Mouse (Mus musculus): Measurements from ENCODE around the gene Lipt1. TPM values are rescaled to one million over a fixed set of nuclear protein-coding genes. Genes with fewer than 3 reads are reported as not detected.

The Lipt1 gene
- polyA plus RNA-seq, 1 experiment from 2014 or later = 7.8 TPM

DNA sequence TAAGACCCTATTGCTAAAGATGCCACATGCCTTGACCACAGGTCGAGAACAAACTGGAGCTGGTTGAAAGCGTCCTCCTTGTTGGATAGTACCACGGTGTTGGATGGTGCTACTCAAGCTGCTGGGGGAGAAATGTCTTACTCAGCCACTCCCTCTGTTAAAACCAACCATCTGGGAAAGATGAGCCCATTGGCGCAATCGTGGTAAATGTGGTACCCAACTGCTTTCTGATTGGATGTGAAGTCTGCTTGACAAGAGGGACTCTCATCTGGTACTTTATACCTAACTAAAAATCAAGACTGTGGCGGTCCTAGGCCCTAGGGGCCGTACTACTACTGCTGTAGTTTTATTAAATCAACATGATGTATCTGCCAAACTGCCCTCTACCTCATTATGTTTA, 17.7 kb downstream of the Lipt1 start:
- peaks cover 3% of the 10 kb centered on the region for H3K4me1 ChIP-seq (ENCODE audit: control insufficient read depth, insufficient read depth, low read length)
- DNase-seq (ENCODE audit: low spot score) = no peak
- H3K27me3 ChIP-seq (ENCODE audit: control insufficient read depth, insufficient read depth, low read length) = no peaks in the 10 kb centered on the region
- no peaks in the 10 kb centered on the region for H3K36me3 ChIP-seq (ENCODE audit: control insufficient read depth, insufficient read depth, low read length)
- ATAC-seq (ENCODE audit: insufficient read depth, low FRiP score, low TSS enrichment) = no peak
- H3K9me3 ChIP-seq (ENCODE audit: control insufficient read depth, low read length) = no peaks in the 10 kb centered on the region
- no peak overlapping the region for H3K27ac ChIP-seq (ENCODE audit: low read depth, low read length)
- no peak overlapping the region for H3K9ac ChIP-seq (ENCODE audit: low read length)
- WGBS = 79% methylated on average over 7 of the region's 7 CpGs
- H3K4me2 ChIP-seq (ENCODE audit: low read depth) = peak overlapping the region; percentile 61
- H3K4me3 ChIP-seq (ENCODE audit: low read depth, low read length) = peak overlapping the region; percentile 52

DNA sequence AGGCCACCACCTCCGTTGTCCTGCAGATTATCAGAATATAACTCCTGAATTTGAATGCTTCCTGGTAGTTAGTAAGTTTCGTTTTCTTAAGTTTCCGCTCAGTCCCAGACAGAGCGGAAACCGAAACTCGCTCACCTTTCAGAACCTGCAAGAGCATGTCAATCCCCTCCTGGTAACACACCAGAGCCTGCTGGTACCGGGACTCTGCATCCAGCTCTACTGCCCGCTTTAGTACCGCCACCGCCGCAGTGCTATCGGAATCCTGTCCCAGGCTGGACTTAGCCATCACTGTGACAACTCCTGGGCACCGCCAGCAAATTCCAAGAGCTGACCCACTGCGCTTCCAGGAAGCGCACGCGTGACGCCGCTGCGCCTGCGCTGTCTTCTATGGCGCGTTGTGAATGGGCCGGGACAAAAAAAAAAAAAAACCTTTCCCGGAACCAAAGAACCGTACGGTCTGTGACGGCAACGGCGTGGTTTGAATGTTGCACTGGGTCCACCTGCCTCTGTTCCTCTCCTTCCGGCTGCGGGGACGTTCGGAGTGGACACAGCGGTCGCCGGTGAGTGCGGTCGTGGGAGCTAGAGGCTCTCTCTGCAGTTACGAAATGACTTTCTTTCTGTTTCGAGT, 18.6 kb downstream of the Lipt1 start, which contains the start of the genes Mitd1 and Mrpl30:
Gene Mitd1, minus strand, starts transcription at position 387 of the 628 bp plus-strand sequence.
Gene Mrpl30, plus strand, starts transcription at position 453 of the 628 bp plus-strand sequence.
- Histone ChIP-seq H3K4me3 (ENCODE audit: low read depth, low read length) (peak within 1 kb of the TSS; percentile 52), H3K4me2 (ENCODE audit: low read depth) (peak within 1 kb of the TSS; percentile 71), H3K27me3 (ENCODE audit: control insufficient read depth, insufficient read depth, low read length) (no peaks in the 10 kb centered on the region), H3K27ac (ENCODE audit: low read depth, low read length) (no peak within 1 kb of the TSS), H3K4me1 (ENCODE audit: control insufficient read depth, insufficient read depth, low read length) (peaks cover 3% of the 10 kb centered on the region), H3K9me3 (ENCODE audit: control insufficient read depth, low read length) (no peaks in the 10 kb centered on the region), H3K9ac (ENCODE audit: low read length) (peak within 1 kb of the TSS; percentile 41), H3K36me3 (ENCODE audit: control insufficient read depth, insufficient read depth, low read length) (no peaks in the 10 kb centered on the region)
- ATAC-seq (ENCODE audit: insufficient read depth, low FRiP score, low TSS enrichment) = peak; percentile 84
- under 1% methylated on average over 41 of the region's 41 CpGs for WGBS
- peak; percentile 92 for DNase-seq (ENCODE audit: low spot score)

- peaks cover 3% of the 10 kb centered on the region for H3K4me1 ChIP-seq (ENCODE audit: control insufficient read depth, insufficient read depth, low read length)
- no peak for DNase-seq (ENCODE audit: low spot score)
- H3K9me3 ChIP-seq (ENCODE audit: control insufficient read depth, low read length) = no peaks in the 10 kb centered on the region
- WGBS = 86% methylated on average over 3 of the region's 3 CpGs
- no peak overlapping the region; the same call in 1 of the 2 replicates for H3K4me3 ChIP-seq (ENCODE audit: low read depth, low read length)
- no peak overlapping the region; the same call in 1 of the 2 replicates for H3K4me2 ChIP-seq (ENCODE audit: low read depth)
- ATAC-seq (ENCODE audit: insufficient read depth, low FRiP score, low TSS enrichment) = no peak
- no peak overlapping the region for H3K27ac ChIP-seq (ENCODE audit: low read depth, low read length)
- no peaks in the 10 kb centered on the region for H3K27me3 ChIP-seq (ENCODE audit: control insufficient read depth, insufficient read depth, low read length)
- no peaks in the 10 kb centered on the region for H3K36me3 ChIP-seq (ENCODE audit: control insufficient read depth, insufficient read depth, low read length)
- no peak overlapping the region for H3K9ac ChIP-seq (ENCODE audit: low read length)
Observed at GRCm38 (mm10) chr1:37891400-37891799, 19.9 kb downstream of the Lipt1 start.

DNA sequence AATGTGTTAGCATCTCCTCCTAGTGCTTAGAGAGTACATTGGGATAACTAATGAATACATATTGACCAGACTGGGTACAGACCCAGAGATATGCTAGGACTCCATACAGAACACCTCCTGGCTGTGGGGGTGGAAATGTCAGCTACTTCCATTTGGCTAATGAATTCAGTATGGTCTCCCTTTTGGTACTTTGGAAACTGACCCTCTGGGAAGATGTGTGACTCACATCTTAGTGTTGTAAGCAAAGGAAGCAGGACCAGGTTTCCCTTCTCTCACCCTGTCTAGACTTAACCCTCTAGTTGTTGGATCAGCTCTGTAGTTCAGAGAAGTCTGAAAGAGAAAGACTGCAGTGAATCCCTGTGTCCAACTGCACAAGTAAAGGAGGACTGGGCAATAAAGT, 23.1 kb downstream of the Lipt1 start:
- peaks cover 3% of the 10 kb centered on the region for H3K4me1 ChIP-seq (ENCODE audit: control insufficient read depth, insufficient read depth, low read length)
- peaks cover 2% of the 10 kb centered on the region; the same call in 1 of the 2 replicates for H3K36me3 ChIP-seq (ENCODE audit: control insufficient read depth, insufficient read depth, low read length)
- no peak overlapping the region for H3K9ac ChIP-seq (ENCODE audit: low read length)
- no peak overlapping the region for H3K27ac ChIP-seq (ENCODE audit: low read depth, low read length)
- H3K9me3 ChIP-seq (ENCODE audit: control insufficient read depth, low read length) = no peaks in the 10 kb centered on the region
- no peak for ATAC-seq (ENCODE audit: insufficient read depth, low FRiP score, low TSS enrichment)
- H3K4me2 ChIP-seq (ENCODE audit: low read depth) = no peak overlapping the region
- H3K27me3 ChIP-seq (ENCODE audit: control insufficient read depth, insufficient read depth, low read length) = no peaks in the 10 kb centered on the region
- DNase-seq (ENCODE audit: low spot score) = no peak
- H3K4me3 ChIP-seq (ENCODE audit: low read depth, low read length) = no peak overlapping the region

DNA sequence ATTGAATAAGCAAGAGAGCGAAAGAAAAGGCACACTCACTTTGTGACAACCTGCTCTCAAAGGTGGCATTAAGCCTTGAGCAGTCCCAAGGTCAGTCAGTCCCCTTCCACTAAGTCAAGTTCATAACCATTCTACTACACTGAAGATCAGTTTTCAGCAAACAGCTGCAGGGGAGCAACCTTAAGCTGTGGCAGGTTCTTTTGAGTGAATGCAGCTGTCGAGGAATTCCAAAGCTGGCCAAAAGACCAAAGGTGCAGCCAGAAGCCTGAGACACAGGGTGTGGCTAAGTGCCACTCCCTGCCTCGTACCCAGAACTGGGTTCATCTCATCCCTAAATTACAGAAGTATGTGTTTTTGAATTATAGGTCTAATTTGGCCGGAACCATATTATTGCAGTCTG, 28.3 kb downstream of the Lipt1 start:
- Histone ChIP-seq H3K27me3 (ENCODE audit: control insufficient read depth, insufficient read depth, low read length) (no peaks in the 10 kb centered on the region), H3K27ac (ENCODE audit: low read depth, low read length) (no peak overlapping the region), H3K9me3 (ENCODE audit: control insufficient read depth, low read length) (no peaks in the 10 kb centered on the region), H3K4me3 (ENCODE audit: low read depth, low read length) (no peak overlapping the region), H3K4me2 (ENCODE audit: low read depth) (no peak overlapping the region), H3K36me3 (ENCODE audit: control insufficient read depth, insufficient read depth, low read length) (peaks cover 2% of the 10 kb centered on the region; the same call in 1 of the 2 replicates), H3K9ac (ENCODE audit: low read length) (no peak overlapping the region), H3K4me1 (ENCODE audit: control insufficient read depth, insufficient read depth, low read length) (no peaks in the 10 kb centered on the region)
- no peak for ATAC-seq (ENCODE audit: insufficient read depth, low FRiP score, low TSS enrichment)
- DNase-seq (ENCODE audit: low spot score) = no peak
- 88% methylated on average over 4 of the region's 4 CpGs for WGBS

DNA sequence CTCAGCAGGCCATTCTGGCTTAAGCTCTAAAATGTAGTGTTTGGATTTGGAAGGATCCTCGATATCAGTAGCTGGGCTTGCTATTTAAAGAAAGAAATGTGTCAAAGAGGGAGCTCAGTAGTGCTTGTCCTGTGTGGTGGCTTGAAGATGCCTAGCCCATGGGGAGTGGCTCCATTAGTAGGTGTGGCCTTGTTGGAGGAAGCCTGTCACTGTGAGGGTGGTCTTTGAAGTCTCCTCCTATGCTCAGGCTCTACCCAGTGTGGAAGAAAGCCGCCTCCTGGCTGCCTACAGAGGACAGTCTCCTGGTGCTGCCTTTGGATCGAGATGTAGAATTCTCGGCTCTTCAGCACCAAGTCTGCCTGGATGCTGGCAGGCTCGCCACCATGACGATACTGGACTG, 28.8 kb downstream of the Lipt1 start:
- Histone ChIP-seq H3K9ac (ENCODE audit: low read length) (no peak overlapping the region), H3K27ac (ENCODE audit: low read depth, low read length) (no peak overlapping the region), H3K27me3 (ENCODE audit: control insufficient read depth, insufficient read depth, low read length) (no peaks in the 10 kb centered on the region), H3K4me3 (ENCODE audit: low read depth, low read length) (no peak overlapping the region), H3K36me3 (ENCODE audit: control insufficient read depth, insufficient read depth, low read length) (peaks cover 2% of the 10 kb centered on the region; the same call in 1 of the 2 replicates), H3K4me2 (ENCODE audit: low read depth) (no peak overlapping the region), H3K4me1 (ENCODE audit: control insufficient read depth, insufficient read depth, low read length) (no peaks in the 10 kb centered on the region), H3K9me3 (ENCODE audit: control insufficient read depth, low read length) (no peaks in the 10 kb centered on the region)
- 51% methylated on average over 6 of the region's 6 CpGs for WGBS
- ATAC-seq (ENCODE audit: insufficient read depth, low FRiP score, low TSS enrichment) (no peak), DNase-seq (ENCODE audit: low spot score) (no peak)

GRCm38 (mm10) chr1:37903178-37903577, 31.6 kb downstream of the Lipt1 start:
- no peak overlapping the region for H3K9ac ChIP-seq (ENCODE audit: low read length)
- peaks cover 2% of the 10 kb centered on the region; the same call in 1 of the 2 replicates for H3K36me3 ChIP-seq (ENCODE audit: control insufficient read depth, insufficient read depth, low read length)
- 37% methylated on average over 6 of the region's 6 CpGs for whole genome bisulfite sequencing
- no peak overlapping the region for H3K27ac ChIP-seq (ENCODE audit: low read depth, low read length)
- DNase-seq (ENCODE audit: low spot score) (no peak), ATAC-seq (ENCODE audit: insufficient read depth, low FRiP score, low TSS enrichment) (no peak)
- no peak overlapping the region for H3K4me2 ChIP-seq (ENCODE audit: low read depth)
- H3K4me1 ChIP-seq (ENCODE audit: control insufficient read depth, insufficient read depth, low read length) = no peaks in the 10 kb centered on the region
- H3K4me3 ChIP-seq (ENCODE audit: low read depth, low read length) = no peak overlapping the region
- no peaks in the 10 kb centered on the region for H3K9me3 ChIP-seq (ENCODE audit: control insufficient read depth, low read length)
- H3K27me3 ChIP-seq (ENCODE audit: control insufficient read depth, insufficient read depth, low read length) = no peaks in the 10 kb centered on the region

DNA sequence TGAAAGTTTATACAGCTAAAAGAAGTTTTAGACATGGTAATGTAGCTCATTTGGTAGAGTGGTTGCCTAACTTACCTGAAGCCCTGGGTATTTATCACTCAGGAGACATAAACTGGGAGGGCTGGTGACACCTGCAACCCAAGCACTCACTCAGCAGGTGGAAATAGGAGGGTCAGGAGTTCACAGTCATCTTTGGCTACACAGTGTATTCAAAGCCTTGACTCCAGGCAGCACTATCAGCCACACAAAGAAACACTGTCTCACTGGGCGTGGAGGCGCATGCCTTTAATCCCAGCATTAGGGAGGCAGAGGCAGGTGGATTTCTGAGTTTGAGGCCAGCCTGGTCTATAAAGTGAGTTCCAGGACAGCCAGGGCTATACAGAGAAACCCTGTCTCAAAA, 41.2 kb downstream of the Lipt1 start:
- ATAC-seq (ENCODE audit: insufficient read depth, low FRiP score, low TSS enrichment) (no peak), DNase-seq (ENCODE audit: low spot score) (no peak)
- no peaks in the 10 kb centered on the region for H3K4me1 ChIP-seq (ENCODE audit: control insufficient read depth, insufficient read depth, low read length)
- H3K9me3 ChIP-seq (ENCODE audit: control insufficient read depth, low read length) = no peaks in the 10 kb centered on the region
- 74% methylated on average over 2 of the region's 2 CpGs for WGBS
- no peaks in the 10 kb centered on the region for H3K36me3 ChIP-seq (ENCODE audit: control insufficient read depth, insufficient read depth, low read length)
- H3K27me3 ChIP-seq (ENCODE audit: control insufficient read depth, insufficient read depth, low read length) = no peaks in the 10 kb centered on the region
- H3K27ac ChIP-seq (ENCODE audit: low read depth, low read length) = no peak overlapping the region
- no peak overlapping the region for H3K9ac ChIP-seq (ENCODE audit: low read length)
- H3K4me2 ChIP-seq (ENCODE audit: low read depth) = no peak overlapping the region
- H3K4me3 ChIP-seq (ENCODE audit: low read depth, low read length) = no peak overlapping the region

GRCm38 (mm10) chr1:37916393-37916792, 44.9 kb downstream of the Lipt1 start, which contains the start of gene Lyg2:
Gene Lyg2, minus strand, starts transcription at chr1:37916493.
- Histone ChIP-seq H3K4me1 (ENCODE audit: control insufficient read depth, insufficient read depth, low read length) (no peaks in the 10 kb centered on the region), H3K9ac (ENCODE audit: low read length) (no peak within 1 kb of the TSS), H3K27me3 (ENCODE audit: control insufficient read depth, insufficient read depth, low read length) (no peaks in the 10 kb centered on the region), H3K4me3 (ENCODE audit: low read depth, low read length) (no peak within 1 kb of the TSS), H3K9me3 (ENCODE audit: control insufficient read depth, low read length) (no peaks in the 10 kb centered on the region), H3K36me3 (ENCODE audit: control insufficient read depth, insufficient read depth, low read length) (no peaks in the 10 kb centered on the region), H3K4me2 (ENCODE audit: low read depth) (no peak within 1 kb of the TSS), H3K27ac (ENCODE audit: low read depth, low read length) (no peak within 1 kb of the TSS)
- DNase-seq (ENCODE audit: low spot score) = no peak
- ATAC-seq (ENCODE audit: insufficient read depth, low FRiP score, low TSS enrichment) = no peak
- 81% methylated on average over 5 of the region's 5 CpGs for WGBS

Measured in neural tube, embryonic 11.5 days (tissue).